Mouse (Mus musculus): Measurements from ENCODE around the gene Faap20. TPM values are rescaled to one million over a fixed set of nuclear protein-coding genes. Genes with fewer than 3 reads are reported as not detected.

Gene Faap20
- polyA plus RNA-seq (2015; fragmentation: Nextera tagmentation; extraction: Ambion mirVana): 69.7 and 73.1 TPM in 2 replicates

GRCm38 (mm10) chr4:155249648-155250351, at the start of gene Faap20:
TSS of gene Faap20 (plus strand) at chr4:155249802.
- no peaks in the 10 kb centered on the region; the same call in 1 of the 2 replicates for H3K36me3 ChIP-seq
- H3K4me3 ChIP-seq (replicated peaks): peak within 1 kb of the TSS; percentile 64
- peak within 1 kb of the TSS; percentile 86 for H3K9ac ChIP-seq (replicated peaks)
- WGBS: under 1% methylated on average over 36 of the region's 58 CpGs
- peak within 1 kb of the TSS; percentile 95 for H3K4me2 ChIP-seq
- no peaks in the 10 kb centered on the region for H3K27me3 ChIP-seq (replicated peaks)
- ATAC-seq (ENCODE audit: low FRiP score): peak; percentile 92
- H3K27ac ChIP-seq (replicated peaks): peak within 1 kb of the TSS; percentile 97
- H3K9me3 ChIP-seq (replicated peaks): no peaks in the 10 kb centered on the region
- peaks cover 59% of the 10 kb centered on the region for H3K4me1 ChIP-seq

DNA sequence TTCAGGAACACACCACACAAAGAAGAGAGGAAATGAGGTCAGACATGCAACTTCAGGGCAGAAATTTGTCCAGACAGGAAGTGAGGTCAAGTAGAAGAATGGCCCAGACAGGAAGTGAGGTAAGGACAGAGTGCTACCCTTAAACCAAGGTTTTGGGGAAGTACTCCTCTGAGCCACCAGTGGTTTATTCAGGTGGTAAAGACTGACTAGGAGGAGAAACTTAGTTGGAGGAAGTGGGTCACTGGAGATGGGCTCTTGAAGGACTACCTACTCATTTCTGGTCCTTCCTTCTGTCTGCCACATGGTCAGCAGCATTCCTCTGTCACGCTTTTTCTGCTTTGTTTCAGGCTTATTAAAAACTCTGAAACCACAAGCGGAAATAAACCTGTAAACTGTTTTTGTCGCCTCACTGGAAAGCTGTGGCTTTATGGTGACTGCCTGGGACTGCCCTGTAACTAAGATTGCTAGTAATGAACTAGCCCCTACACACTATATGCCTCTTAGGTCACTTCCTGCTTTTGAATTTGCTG, 48.7 kb upstream of the Faap20 start:
- Histone ChIP-seq H3K4me1 (peaks cover 69% of the 10 kb centered on the region), H3K9ac (replicated peaks) (no peak overlapping the region), H3K4me2 (no peak overlapping the region), H3K27ac (replicated peaks) (0 out of 2 replicates have a peak overlapping the region, but pooled peaks have one; percentile 23), H3K9me3 (replicated peaks) (no peaks in the 10 kb centered on the region), H3K4me3 (replicated peaks) (no peak overlapping the region), H3K36me3 (no peaks in the 10 kb centered on the region), H3K27me3 (replicated peaks) (no peaks in the 10 kb centered on the region)
- WGBS: 77% methylated on average over 3 of the region's 3 CpGs
- no peak for ATAC-seq (ENCODE audit: low FRiP score)

DNA sequence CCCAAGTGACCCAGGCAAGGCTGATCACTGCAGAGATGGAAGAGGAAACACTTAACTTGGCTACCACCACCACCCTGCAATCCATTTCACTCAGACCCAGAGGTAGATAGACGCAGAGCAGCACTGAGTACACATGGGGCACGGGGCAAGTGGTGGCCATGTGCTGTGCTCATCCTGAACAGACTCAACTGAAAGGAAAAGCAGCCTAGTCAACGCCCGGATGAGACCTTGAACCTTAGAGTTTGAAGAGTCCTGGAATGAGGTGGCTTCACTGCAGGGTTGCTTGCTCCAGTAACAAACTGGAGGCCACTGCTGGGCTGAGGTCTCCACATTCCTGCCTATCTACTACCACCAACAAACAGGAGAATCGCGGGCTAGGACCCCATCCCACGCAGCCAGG, 47.8 kb upstream of the Faap20 start:
- WGBS: 92% methylated on average over 7 of the region's 7 CpGs
- Histone ChIP-seq H3K9me3 (replicated peaks) (no peaks in the 10 kb centered on the region), H3K36me3 (no peaks in the 10 kb centered on the region), H3K27me3 (replicated peaks) (no peaks in the 10 kb centered on the region), H3K27ac (replicated peaks) (no peak overlapping the region), H3K4me3 (replicated peaks) (no peak overlapping the region), H3K4me1 (peaks cover 66% of the 10 kb centered on the region), H3K4me2 (no peak overlapping the region), H3K9ac (replicated peaks) (no peak overlapping the region)
- ATAC-seq (ENCODE audit: low FRiP score): no peak

DNA sequence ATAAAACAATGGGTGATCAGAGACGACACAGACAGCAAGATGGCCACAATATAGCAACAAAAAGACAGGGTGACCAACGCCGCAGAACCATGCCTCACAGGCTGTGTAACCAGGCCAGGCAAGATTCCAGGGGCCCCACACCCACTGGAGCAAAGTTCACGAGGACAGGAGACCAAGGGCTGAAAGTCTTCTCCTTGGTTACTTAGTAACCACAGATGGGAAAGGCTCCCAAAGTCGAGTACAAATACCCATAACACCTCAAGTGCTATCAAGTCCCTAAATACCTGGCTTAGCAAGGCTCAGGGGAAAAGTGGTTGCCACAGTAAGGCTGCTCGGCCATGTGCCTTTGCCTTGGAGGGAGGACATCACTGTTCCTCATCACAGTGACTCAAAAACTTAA, 43.7 kb upstream of the Faap20 start:
- H3K4me3 ChIP-seq (replicated peaks): no peak overlapping the region
- 47% methylated on average over 6 of the region's 6 CpGs for WGBS
- ATAC-seq (ENCODE audit: low FRiP score): no peak

DNA sequence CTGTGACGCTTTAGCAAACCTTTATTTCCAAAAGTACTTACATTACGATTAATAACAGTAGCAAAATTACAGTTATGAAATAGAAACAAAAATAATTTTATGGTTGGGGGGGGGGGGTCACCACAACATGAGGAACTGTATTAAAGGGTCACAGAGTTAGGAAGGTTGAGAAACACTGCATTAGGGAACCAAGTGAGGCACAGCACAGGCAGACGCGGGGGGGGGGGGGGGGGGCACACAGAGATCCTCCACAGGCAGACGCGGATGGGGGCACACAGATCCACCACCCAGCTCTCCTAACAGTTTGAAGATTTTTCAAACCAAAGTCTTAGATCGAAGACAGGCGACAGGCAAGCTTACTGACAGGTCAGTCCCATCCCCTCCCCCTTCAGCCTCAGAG, 43.1 kb upstream of the Faap20 start:
- Histone ChIP-seq H3K36me3 (peaks cover 4% of the 10 kb centered on the region; the same call in 1 of the 2 replicates), H3K27ac (replicated peaks) (0 out of 2 replicates have a peak overlapping the region, but pooled peaks have one; percentile 2), H3K9ac (replicated peaks) (no peak overlapping the region), H3K9me3 (replicated peaks) (no peaks in the 10 kb centered on the region), H3K27me3 (replicated peaks) (no peaks in the 10 kb centered on the region), H3K4me1 (peaks cover 76% of the 10 kb centered on the region), H3K4me2 (no peak overlapping the region), H3K4me3 (replicated peaks) (no peak overlapping the region)
- ATAC-seq (ENCODE audit: low FRiP score): no peak
- WGBS: 89% methylated on average over 7 of the region's 8 CpGs

More for the DNA sequence above, 43.7 kb upstream of the Faap20 start:
- H3K27me3 ChIP-seq (replicated peaks): no peaks in the 10 kb centered on the region
- H3K9ac ChIP-seq (replicated peaks): no peak overlapping the region
- no peaks in the 10 kb centered on the region for H3K9me3 ChIP-seq (replicated peaks)
- H3K4me2 ChIP-seq: no peak overlapping the region
- H3K36me3 ChIP-seq: peaks cover 3% of the 10 kb centered on the region; the same call in 1 of the 2 replicates
- no peak overlapping the region for H3K27ac ChIP-seq (replicated peaks)
- peaks cover 76% of the 10 kb centered on the region for H3K4me1 ChIP-seq

DNA sequence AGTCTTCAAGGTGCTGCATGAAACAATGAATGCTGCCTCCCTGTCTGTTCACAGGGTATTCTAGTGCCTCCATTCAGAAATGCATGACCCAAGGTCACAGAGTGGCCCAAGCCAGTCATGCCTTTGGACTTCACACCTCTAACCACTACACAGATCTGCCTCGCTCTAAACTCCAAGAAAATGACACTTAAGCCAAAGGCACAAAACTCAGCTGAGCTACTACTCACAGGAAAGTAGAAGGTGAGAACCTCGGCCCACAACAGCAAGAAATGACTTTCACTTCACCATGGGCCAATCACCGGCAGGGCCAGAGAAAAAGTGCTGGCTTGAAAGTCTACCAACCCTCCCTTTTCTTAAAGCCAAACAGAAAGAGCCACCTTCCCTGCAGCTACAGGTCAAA, 41.8 kb upstream of the Faap20 start:
- WGBS: 73% methylated on average over 3 of the region's 3 CpGs
- H3K27me3 ChIP-seq (replicated peaks): no peaks in the 10 kb centered on the region
- no peak for ATAC-seq (ENCODE audit: low FRiP score)
- no peak overlapping the region for H3K4me3 ChIP-seq (replicated peaks)
- no peak overlapping the region for H3K27ac ChIP-seq (replicated peaks)
- H3K4me2 ChIP-seq: no peak overlapping the region
- no peaks in the 10 kb centered on the region for H3K9me3 ChIP-seq (replicated peaks)
- peaks cover 73% of the 10 kb centered on the region for H3K4me1 ChIP-seq
- H3K36me3 ChIP-seq: peaks cover 4% of the 10 kb centered on the region; the same call in 1 of the 2 replicates
- no peak overlapping the region for H3K9ac ChIP-seq (replicated peaks)

GRCm38 (mm10) chr4:155208613-155209012, 41.0 kb upstream of the Faap20 start:
- H3K4me2 ChIP-seq: no peak overlapping the region
- no peaks in the 10 kb centered on the region for H3K27me3 ChIP-seq (replicated peaks)
- H3K9me3 ChIP-seq (replicated peaks): no peaks in the 10 kb centered on the region
- H3K4me3 ChIP-seq (replicated peaks): no peak overlapping the region
- peaks cover 77% of the 10 kb centered on the region for H3K4me1 ChIP-seq
- H3K36me3 ChIP-seq: peaks cover 4% of the 10 kb centered on the region; the same call in 1 of the 2 replicates
- no peak overlapping the region for H3K9ac ChIP-seq (replicated peaks)
- H3K27ac ChIP-seq (replicated peaks): no peak overlapping the region
- 51% methylated on average over 7 of the region's 7 CpGs for WGBS
- no peak for ATAC-seq (ENCODE audit: low FRiP score)

DNA sequence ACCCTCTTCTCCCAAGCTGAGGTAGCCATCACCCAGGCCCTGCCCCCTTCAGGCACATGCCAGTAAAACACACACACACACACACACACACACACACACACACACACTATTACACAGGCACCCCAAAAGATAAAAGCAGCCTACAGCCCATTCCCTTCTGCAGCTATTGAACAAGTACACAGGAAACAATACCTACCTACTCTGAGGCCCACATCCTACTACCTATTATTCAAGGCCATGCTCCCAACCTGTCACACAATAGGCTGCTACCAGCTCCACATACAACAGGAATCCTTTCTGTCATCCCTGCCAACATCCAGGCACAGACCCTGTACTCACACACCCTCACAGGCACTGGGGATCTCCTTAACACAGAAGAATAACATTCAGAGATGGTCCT, 40.5 kb upstream of the Faap20 start:
- H3K9ac ChIP-seq (replicated peaks): no peak overlapping the region
- H3K4me3 ChIP-seq (replicated peaks): no peak overlapping the region
- H3K4me1 ChIP-seq: peaks cover 82% of the 10 kb centered on the region
- no peaks in the 10 kb centered on the region for H3K9me3 ChIP-seq (replicated peaks)
- H3K27me3 ChIP-seq (replicated peaks): no peaks in the 10 kb centered on the region
- peaks cover 4% of the 10 kb centered on the region; the same call in 1 of the 2 replicates for H3K36me3 ChIP-seq
- H3K27ac ChIP-seq (replicated peaks): no peak overlapping the region
- no peak for ATAC-seq (ENCODE audit: low FRiP score)
- no peak overlapping the region for H3K4me2 ChIP-seq

- no peak for ATAC-seq (ENCODE audit: low FRiP score)
- Histone ChIP-seq H3K4me2 (no peak overlapping the region), H3K9me3 (replicated peaks) (no peaks in the 10 kb centered on the region), H3K27ac (replicated peaks) (no peak overlapping the region), H3K9ac (replicated peaks) (no peak overlapping the region), H3K4me3 (replicated peaks) (no peak overlapping the region), H3K27me3 (replicated peaks) (no peaks in the 10 kb centered on the region), H3K36me3 (peaks cover 4% of the 10 kb centered on the region; the same call in 1 of the 2 replicates), H3K4me1 (peaks cover 82% of the 10 kb centered on the region)
- 92% methylated on average over 5 of the region's 5 CpGs for WGBS
Observed at GRCm38 (mm10) chr4:155209494-155209893, 40.1 kb upstream of the Faap20 start.

GRCm38 (mm10) chr4:155213052-155213751, 36.4 kb upstream of the Faap20 start:
- Histone ChIP-seq H3K36me3 (peaks cover 4% of the 10 kb centered on the region; the same call in 1 of the 2 replicates), H3K4me2 (peak overlapping the region; percentile 17), H3K9me3 (replicated peaks) (no peaks in the 10 kb centered on the region), H3K4me1 (peaks cover 91% of the 10 kb centered on the region), H3K27ac (replicated peaks) (peak overlapping the region; percentile 58), H3K4me3 (replicated peaks) (no peak overlapping the region), H3K27me3 (replicated peaks) (no peaks in the 10 kb centered on the region), H3K9ac (replicated peaks) (no peak overlapping the region)
- WGBS: 32% methylated on average over 9 of the region's 9 CpGs
- ATAC-seq (ENCODE audit: low FRiP score): no peak

- H3K36me3 ChIP-seq: peaks cover 4% of the 10 kb centered on the region; the same call in 1 of the 2 replicates
- H3K27me3 ChIP-seq (replicated peaks): no peaks in the 10 kb centered on the region
- peak overlapping the region; percentile 24 for H3K27ac ChIP-seq (replicated peaks)
- no peaks in the 10 kb centered on the region for H3K9me3 ChIP-seq (replicated peaks)
- H3K4me2 ChIP-seq: peak overlapping the region; percentile 17
- no peak overlapping the region for H3K4me3 ChIP-seq (replicated peaks)
- H3K9ac ChIP-seq (replicated peaks): no peak overlapping the region
- peaks cover 91% of the 10 kb centered on the region for H3K4me1 ChIP-seq
- 43% methylated on average over 6 of the region's 6 CpGs for WGBS
- no peak for ATAC-seq (ENCODE audit: low FRiP score)
Observed at GRCm38 (mm10) chr4:155213752-155214054, 35.9 kb upstream of the Faap20 start.
